Mouse (Mus musculus) kidney, adult 2 months (tissue): ENCODE data around the gene Dcdc2a.

Source experiments
- CTCF ChIP-seq: fragments of 200-500 bp; conservative IDR thresholded peaks from 2 replicates; pipeline ENCODE4 v1.5.1; 2011; ENCODE audit warnings: low read depth, mild to moderate bottlenecking, control low read depth, low read length, moderate library complexity, mixed read lengths; ENCODE audit not compliant: insufficient read depth, insufficient read length
- POLR2A ChIP-seq: fragments of 200-500 bp; IDR thresholded peaks from one replicate; pipeline ENCODE4 v1.6.1; 2011; ENCODE audit warnings: low read depth, low read length, control low read depth

DNA sequence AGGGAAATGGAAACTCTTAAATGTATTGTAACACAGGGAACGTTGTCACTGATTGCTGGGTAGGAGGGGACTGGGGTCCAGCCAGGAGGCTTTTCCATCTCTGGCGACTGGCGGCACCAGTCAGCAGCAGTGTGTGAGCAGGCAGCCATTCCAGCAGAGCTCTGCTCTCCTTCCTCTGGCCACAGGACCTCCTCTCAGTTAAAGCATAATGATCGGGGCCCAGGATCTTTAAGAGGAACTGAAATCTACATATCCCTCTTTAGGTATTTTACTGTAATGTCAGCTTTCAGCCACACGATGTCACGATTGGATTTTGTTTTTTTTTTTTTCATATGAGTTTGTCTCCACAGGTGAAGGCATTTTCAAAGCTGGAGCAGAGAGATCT, 131.5 kb downstream of the Dcdc2a start:
- TF ChIP-seq CTCF, result no peak
- no peak for TF ChIP-seq POLR2A
